Mouse (Mus musculus) heart, postnatal 36 days (tissue): ENCODE data around the gene Cdh6. TPM values are rescaled to one million over a fixed set of nuclear protein-coding genes. Genes with fewer than 3 reads are reported as not detected.

ENCODE experiments used
- DNase-seq, 2 experiments: peaks; one replicate each; pipeline ENCODE4 v3.0.0; 2021 to 2022
- intact Hi-C: fragments of 180-260 bp; cut with DNase I; formaldehyde crosslinking; loops from one replicate; pipeline ENCODE4 v1.15.1; 2025
- total RNA-seq, 2 experiments: library from RNA; stranded (reverse); gene quantifications; 2 replicates each; pipeline ENCODE4 v1.2.3; 2021

Cdh6 gene
- total RNA-seq = under 1 TPM; 0.36 to 0.62 TPM

- intact Hi-C loops = no loop called here
- DNase-seq = peak; percentile 13 to 24
Observed at GRCm38 (mm10) chr15:13173071-13173778, at the start of gene Cdh6. TSS of gene Cdh6 (minus strand) at chr15:13173675.

GRCm38 (mm10) chr15:13219727-13220454 lies 46.4 kb upstream of the Cdh6 start:
- intact Hi-C loops = no loop called here
- DNase-seq = no peak

GRCm38 (mm10) chr15:13217800-13218199 lies 44.3 kb upstream of the Cdh6 start:
- intact Hi-C loops = no loop called here
- DNase-seq = no peak

GRCm38 (mm10) chr15:13217161-13217560 lies 43.7 kb upstream of the Cdh6 start:
- intact Hi-C loops = no loop called here
- no peak for DNase-seq

GRCm38 (mm10) chr15:13212956-13213355 lies 39.5 kb upstream of the Cdh6 start:
- intact Hi-C loops = no loop called here
- DNase-seq = no peak

GRCm38 (mm10) chr15:13212027-13212685 lies 38.7 kb upstream of the Cdh6 start:
- intact Hi-C loops = no loop called here
- no peak for DNase-seq

- no peak for DNase-seq
- intact Hi-C loops = no loop called here
Observed at GRCm38 (mm10) chr15:13210186-13210585, 36.7 kb upstream of the Cdh6 start.

- DNase-seq = no peak
- intact Hi-C loops = no loop called here
Observed at GRCm38 (mm10) chr15:13208716-13209115, 35.2 kb upstream of the Cdh6 start.

GRCm38 (mm10) chr15:13196237-13196636 lies 22.8 kb upstream of the Cdh6 start:
- intact Hi-C loops = no loop called here
- DNase-seq = no peak

- no peak for DNase-seq
- intact Hi-C loops = no loop called here
Observed at GRCm38 (mm10) chr15:13194048-13194447, 20.6 kb upstream of the Cdh6 start.

GRCm38 (mm10) chr15:13193076-13193475 lies 19.6 kb upstream of the Cdh6 start:
- intact Hi-C loops = no loop called here
- DNase-seq = no peak

- DNase-seq = no peak
- intact Hi-C loops = no loop called here
Observed at GRCm38 (mm10) chr15:13183661-13184060, 10.2 kb upstream of the Cdh6 start.

- intact Hi-C loops = loop anchor here (2.0 kb wide), 1 partner anchor 677 kb away; no protein-coding TSS in a partner anchor
Observed at GRCm38 (mm10) chr15:13181430-13181829, 8.0 kb upstream of the Cdh6 start.

GRCm38 (mm10) chr15:13181014-13181413 lies 7.5 kb upstream of the Cdh6 start:
- no peak for DNase-seq

More at GRCm38 (mm10) chr15:13181430-13181829, 8.0 kb upstream of the Cdh6 start:
- no peak for DNase-seq

GRCm38 (mm10) chr15:13175978-13176377 lies 2.5 kb upstream of the Cdh6 start:
- DNase-seq = no peak
- intact Hi-C loops = no loop called here

More at GRCm38 (mm10) chr15:13181014-13181413, 7.5 kb upstream of the Cdh6 start:
- intact Hi-C loops = loop anchor here (2.0 kb wide), 1 partner anchor 678 kb away; no protein-coding TSS in a partner anchor

GRCm38 (mm10) chr15:13174618-13174980 lies 1.1 kb upstream of the Cdh6 start:
- DNase-seq = no peak
- intact Hi-C loops = no loop called here

GRCm38 (mm10) chr15:13173840-13174617 lies 554 bp upstream of the Cdh6 start:
- no peak for DNase-seq
- intact Hi-C loops = no loop called here

GRCm38 (mm10) chr15:13172365-13173070 lies 957 bp downstream of the Cdh6 start:
- peak in 1 of 2 experiments; percentile 4 for DNase-seq
- intact Hi-C loops = no loop called here

- DNase-seq = no peak
- intact Hi-C loops = no loop called here
Observed at GRCm38 (mm10) chr15:13171486-13172364, 1.8 kb downstream of the Cdh6 start.
